Mouse (Mus musculus): ENCODE results near the gene Olfr1087. TPM values are rescaled to one million over a fixed set of nuclear protein-coding genes. Genes with fewer than 3 reads are reported as not detected.
"Not testable (repeated sequence)": the region's sequence is repeated elsewhere in the genome, so short reads cannot be mapped to it uniquely, and the experiment has no call there.

Gene Olfr1087
- polyA plus RNA-seq (2015; fragmentation: Nextera tagmentation; extraction: Ambion mirVana) = not detected in 2 replicates

DNA sequence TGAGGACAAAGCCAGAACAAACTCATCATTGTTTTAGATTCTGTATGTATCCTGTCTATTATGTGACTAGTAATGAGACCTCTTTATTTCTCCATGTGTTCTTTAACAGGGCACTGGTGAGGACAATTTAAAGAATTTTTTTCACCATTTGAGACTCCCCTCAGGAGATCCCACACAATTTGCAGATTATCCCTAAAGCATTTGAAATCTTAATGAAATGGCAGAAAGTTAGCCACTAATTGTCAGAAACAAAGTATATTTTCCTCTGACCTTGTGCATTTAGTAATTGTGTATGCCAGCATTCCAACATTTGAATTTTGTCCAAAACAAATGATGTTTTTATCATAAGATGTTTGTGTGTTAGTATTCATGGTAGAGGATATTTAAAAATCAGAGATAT, at the start of gene Olfr1087:
Olfr1087 (minus strand) TSS at position 101 of the 400 bp plus-strand sequence.
- no peaks in the 10 kb centered on the region for H3K27me3 ChIP-seq
- H3K27ac ChIP-seq = no peak within 1 kb of the TSS
- no peak within 1 kb of the TSS for H3K4me2 ChIP-seq (replicated peaks)
- ATAC-seq (ENCODE audit: low FRiP score, low read depth) = no peak
- no peaks in the 10 kb centered on the region for H3K4me1 ChIP-seq
- no peak within 1 kb of the TSS for H3K4me3 ChIP-seq
- no peak within 1 kb of the TSS for H3K9ac ChIP-seq
- H3K9me3 ChIP-seq = no peaks in the 10 kb centered on the region
- H3K36me3 ChIP-seq = no peaks in the 10 kb centered on the region

DNA sequence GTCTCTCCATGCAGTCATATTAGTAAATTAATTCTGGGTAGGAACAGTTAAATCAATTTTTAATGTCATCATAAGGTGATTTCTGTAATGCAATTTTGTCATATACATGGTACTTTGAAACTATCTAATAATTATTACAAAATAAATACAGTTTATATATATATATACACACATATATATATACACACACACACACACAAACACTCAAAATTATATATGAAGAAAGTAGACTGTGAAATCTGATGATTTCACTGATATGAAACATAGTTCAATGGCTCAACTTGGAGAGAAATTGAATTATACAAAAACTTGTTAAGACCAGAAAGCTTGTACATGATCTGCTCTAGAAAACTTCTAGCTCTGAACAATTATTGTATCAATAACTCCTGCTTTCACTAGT, 35.4 kb upstream of the Olfr1087 start, which contains the start of gene Olfr1089:
Olfr1089 (minus strand) TSS at position 101 of the 400 bp plus-strand sequence.
- Histone ChIP-seq H3K27me3 (no peaks in the 10 kb centered on the region), H3K36me3 (no peaks in the 10 kb centered on the region), H3K27ac (no peak within 1 kb of the TSS), H3K9ac (no peak within 1 kb of the TSS), H3K4me2 (replicated peaks) (no peak within 1 kb of the TSS), H3K4me3 (no peak within 1 kb of the TSS), H3K4me1 (no peaks in the 10 kb centered on the region), H3K9me3 (no peaks in the 10 kb centered on the region)
- ATAC-seq (ENCODE audit: low FRiP score, low read depth) = no peak

DNA sequence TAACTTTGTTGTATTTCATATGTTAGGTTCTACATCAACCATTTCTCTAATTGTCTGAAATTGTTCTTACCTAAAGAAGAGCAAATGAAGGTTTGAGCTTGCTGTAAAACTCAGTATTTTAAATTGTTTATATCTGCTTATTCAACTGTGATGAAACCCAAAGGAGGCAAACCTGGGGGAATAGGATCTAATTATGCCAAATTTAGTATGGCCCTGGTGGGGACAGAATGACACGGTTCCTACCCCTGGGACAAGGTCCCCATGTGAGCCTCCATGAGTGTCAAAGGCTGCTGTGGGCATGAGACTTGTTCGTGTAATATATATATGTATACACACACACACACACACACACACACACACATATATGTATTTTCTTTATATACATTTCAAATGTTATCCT, 18.2 kb downstream of the Olfr1087 start, which contains the start of gene Olfr1086:
Olfr1086 (minus strand) TSS at position 101 of the 400 bp plus-strand sequence.
- 86% methylated on average over 2 of the region's 2 CpGs for WGBS

DNA sequence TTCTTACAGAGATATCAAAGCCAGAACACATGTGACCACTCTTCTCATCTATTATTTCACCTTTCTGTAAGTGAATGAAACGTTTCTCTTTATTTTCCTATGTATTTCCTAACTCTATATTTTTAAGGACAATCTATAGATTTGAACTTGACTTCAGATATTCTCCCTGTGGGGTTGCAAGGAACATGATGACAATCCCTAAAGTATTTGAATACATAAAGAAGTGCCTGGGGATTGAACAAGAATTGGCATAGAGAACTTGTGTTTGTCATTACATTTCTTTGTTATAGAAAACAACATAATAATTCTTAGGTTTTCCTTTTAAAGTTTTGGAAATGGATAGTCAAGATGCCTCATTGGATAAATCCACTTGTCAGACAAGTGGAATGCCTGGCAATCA, 36.3 kb downstream of the Olfr1087 start, which contains the start of gene Olfr1085:
Olfr1085 (minus strand) TSS at position 101 of the 400 bp plus-strand sequence.
- WGBS = 18% methylated on average over 1 of the region's 1 CpGs

More for the DNA sequence above, 18.2 kb downstream of the Olfr1087 start, which contains the start of gene Olfr1086:
- Histone ChIP-seq H3K4me1 (no peaks in the 10 kb centered on the region), H3K36me3 (no peaks in the 10 kb centered on the region), H3K9ac (no peak within 1 kb of the TSS), H3K4me3 (no peak within 1 kb of the TSS), H3K9me3 (no peaks in the 10 kb centered on the region), H3K27ac (no peak within 1 kb of the TSS), H3K4me2 (replicated peaks) (no peak within 1 kb of the TSS), H3K27me3 (no peaks in the 10 kb centered on the region)
- no peak for ATAC-seq (ENCODE audit: low FRiP score, low read depth)

DNA sequence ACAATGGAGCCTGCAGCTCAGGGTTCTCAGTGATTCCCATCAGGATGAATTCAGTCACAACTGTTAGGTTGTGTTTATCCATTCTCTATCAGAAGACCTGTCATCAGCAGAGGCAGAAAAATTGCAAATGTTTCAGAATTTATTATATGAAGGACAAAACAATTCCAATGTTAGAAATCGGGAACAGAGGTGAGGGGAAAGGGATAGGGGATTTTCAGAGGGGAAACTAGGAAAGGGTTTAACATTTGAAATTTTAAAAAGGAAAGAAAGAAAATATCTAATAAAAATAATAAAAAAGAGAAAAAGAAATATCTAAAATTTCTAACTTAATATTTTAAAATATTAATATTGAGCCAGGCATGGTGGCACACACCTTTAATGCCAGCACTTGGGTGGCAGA, 58.6 kb downstream of the Olfr1087 start, which contains the start of gene Olfr1084:
Olfr1084 (minus strand) TSS at position 101 of the 400 bp plus-strand sequence.
- H3K9ac ChIP-seq; H3K4me2 ChIP-seq (replicated peaks); H3K4me3 ChIP-seq; H3K4me1 ChIP-seq; ATAC-seq (ENCODE audit: low FRiP score, low read depth); H3K36me3 ChIP-seq; H3K9me3 ChIP-seq; H3K27ac ChIP-seq; H3K27me3 ChIP-seq: not testable (repeated sequence)
- WGBS = 74% methylated on average over 1 of the region's 1 CpGs

More for the DNA sequence above, 36.3 kb downstream of the Olfr1087 start, which contains the start of gene Olfr1085:
- ATAC-seq (ENCODE audit: low FRiP score, low read depth) = no peak
- Histone ChIP-seq H3K9ac (no peak within 1 kb of the TSS), H3K36me3 (no peaks in the 10 kb centered on the region), H3K27ac (no peak within 1 kb of the TSS), H3K4me2 (replicated peaks) (no peak within 1 kb of the TSS), H3K4me3 (no peak within 1 kb of the TSS), H3K27me3 (no peaks in the 10 kb centered on the region), H3K4me1 (no peaks in the 10 kb centered on the region), H3K9me3 (no peaks in the 10 kb centered on the region)

Other genes starting within 250 kb of the Olfr1087 start
- not detected in 2 replicates for gene Olfr1065, start 247.8 kb downstream of the Olfr1087 start, polyA plus RNA-seq (2015; fragmentation: Nextera tagmentation; extraction: Ambion mirVana)
- gene Olfr1066, start 242.1 kb downstream of the Olfr1087 start, polyA plus RNA-seq (2015; fragmentation: Nextera tagmentation; extraction: Ambion mirVana) = not detected in 2 replicates
- not detected in 2 replicates for gene Olfr228, start 211.0 kb downstream of the Olfr1087 start, polyA plus RNA-seq (2015; fragmentation: Nextera tagmentation; extraction: Ambion mirVana)
- gene Olfr1076, start 189.9 kb downstream of the Olfr1087 start, polyA plus RNA-seq (2015; fragmentation: Nextera tagmentation; extraction: Ambion mirVana) = not detected in 2 replicates
- gene Olfr1079, start 155.9 kb downstream of the Olfr1087 start, polyA plus RNA-seq (2015; fragmentation: Nextera tagmentation; extraction: Ambion mirVana) = not detected in 2 replicates
- gene Olfr1080, start 140.2 kb downstream of the Olfr1087 start, polyA plus RNA-seq (2015; fragmentation: Nextera tagmentation; extraction: Ambion mirVana) = not detected in 2 replicates
- gene Olfr1082, start 99.4 kb downstream of the Olfr1087 start, polyA plus RNA-seq (2015; fragmentation: Nextera tagmentation; extraction: Ambion mirVana) = not detected in 2 replicates
- not detected in 2 replicates for gene Olfr1084, start 58.7 kb downstream of the Olfr1087 start, polyA plus RNA-seq (2015; fragmentation: Nextera tagmentation; extraction: Ambion mirVana)
- not detected in 2 replicates for gene Olfr1085, start 36.4 kb downstream of the Olfr1087 start, polyA plus RNA-seq (2015; fragmentation: Nextera tagmentation; extraction: Ambion mirVana)
- not detected in 2 replicates for gene Olfr1086, start 18.3 kb downstream of the Olfr1087 start, polyA plus RNA-seq (2015; fragmentation: Nextera tagmentation; extraction: Ambion mirVana)
- gene Olfr1089, start 35.3 kb upstream of the Olfr1087 start, polyA plus RNA-seq (2015; fragmentation: Nextera tagmentation; extraction: Ambion mirVana) = not detected in 2 replicates
- not detected in 2 replicates for gene Olfr1090, start 60.6 kb upstream of the Olfr1087 start, polyA plus RNA-seq (2015; fragmentation: Nextera tagmentation; extraction: Ambion mirVana)
- gene Olfr1093, start 84.1 kb upstream of the Olfr1087 start, polyA plus RNA-seq (2015; fragmentation: Nextera tagmentation; extraction: Ambion mirVana) = not detected in 2 replicates
- not detected in 2 replicates for gene Olfr141, start 111.6 kb upstream of the Olfr1087 start, polyA plus RNA-seq (2015; fragmentation: Nextera tagmentation; extraction: Ambion mirVana)
- not detected in 2 replicates for gene Olfr1094, start 126.3 kb upstream of the Olfr1087 start, polyA plus RNA-seq (2015; fragmentation: Nextera tagmentation; extraction: Ambion mirVana)
- gene Olfr1095, start 153.3 kb upstream of the Olfr1087 start, polyA plus RNA-seq (2015; fragmentation: Nextera tagmentation; extraction: Ambion mirVana) = not detected in 2 replicates
- not detected in 2 replicates for gene Gm13723, start 176.4 kb upstream of the Olfr1087 start, polyA plus RNA-seq (2015; fragmentation: Nextera tagmentation; extraction: Ambion mirVana)
- gene Olfr1097, start 193.8 kb upstream of the Olfr1087 start, polyA plus RNA-seq (2015; fragmentation: Nextera tagmentation; extraction: Ambion mirVana) = not detected in 2 replicates
- gene Olfr1098, start 226.2 kb upstream of the Olfr1087 start, polyA plus RNA-seq (2015; fragmentation: Nextera tagmentation; extraction: Ambion mirVana) = not detected in 2 replicates

Measured in limb, embryonic 13.5 days (tissue).